In genomic region chr9:27386951-27387350, GRCm38 (mm10) we compare ENCODE assay signal across 24 mouse cellular contexts. TPM values are rescaled to one million over a fixed set of nuclear protein-coding genes. Genes with fewer than 3 reads are reported as not detected.
A peak's percentile ranks its signal among the peaks of the same experiment; 100 is the strongest.
DNase-seq lines count a peak whose midpoint lies in the region; ATAC-seq and TF ChIP-seq lines count a peak whose summit lies in the region.
"Had no signal": no experiment of that assay in that cellular context is flagged by ENCODE, and none has a peak within 500 bp of the region (broad histone marks: within the 10 kb centered on the region; RNA-seq: fewer than 3 reads in every experiment).

No protein-coding gene starts in this region.

- H3K27ac ChIP-seq in left cerebral cortex, adult 2 months = no peak overlapping the region
- H3K27ac ChIP-seq: embryonic facial prominence, embryonic 10.5 days; heart, adult 2 months; heart, embryonic 15.5 days; hindbrain, embryonic 10.5 days; hindbrain, embryonic 14.5 days had no signal

- no peak for ATAC-seq in monocyte, adult 5-6 weeks (replicated peaks; ENCODE audit: insufficient number of reproducible peaks, low FRiP score, low TSS enrichment, poor library complexity, severe bottlenecking)
- ATAC-seq: CD4-positive, CD25-positive, alpha-beta regulatory T cell, adult 4 months; forebrain, postnatal 0 days; intestine, postnatal 0 days had no signal

- TF ChIP-seq CTCF in left cerebral cortex, adult 2 months (IDR thresholded peaks at IDR 0.05) = no peak

- H3K4me3 ChIP-seq in left cerebral cortex, adult 2 months = no peak overlapping the region
- H3K4me3 ChIP-seq: embryonic facial prominence, embryonic 10.5 days; heart, adult 2 months; heart, embryonic 15.5 days; hindbrain, embryonic 10.5 days had no signal

- DNase-seq in left cerebral cortex, postnatal 4 days = peak; percentile 55
- DNase-seq in left cerebral cortex, adult 2 months (ENCODE audit: extremely low spot score in 1 of 2, low spot score in 2 of 2) = no peak
- DNase-seq in cerebellum, adult 18-20 months = peak; percentile 56 to 66
- DNase-seq in cerebellum, adult 9-11 months = peak; percentile 81
- DNase-seq in cerebellum, postnatal 36 days = peak; percentile 59 to 73
- no peak for DNase-seq in yolk sac, embryonic 10.5 days (ENCODE audit: low spot score)
- no peak for DNase-seq in retina, embryonic 14.5 days (ENCODE audit: low spot score)
- DNase-seq: adrenal gland, adult 2 months; adrenal gland, postnatal 25 days; B cell, adult 2 months; forebrain, postnatal 0 days; gastrocnemius, postnatal 14 days; heart, adult 2 months; heart, postnatal 14 days; kidney, adult 8-10 months had no signal

- intact Hi-C loops in left cerebral cortex, postnatal 4 days (cut with DNase I) = no loop called here
- intact Hi-C loops in left cerebral cortex, adult 2 months (cut with DNase I) = no loop called here

RNA-seq across cellular contexts. Expression of gene Spata19, which starts 9.6 kb away (rescaled TPM):
- total RNA-seq in left cerebral cortex, postnatal 4 days (2021) = not detected
- 1 to 10 TPM; 1.2 to 1.4 TPM for total RNA-seq in left cerebral cortex, adult 2 months (2021)
- not detected in 3 replicates for total RNA-seq in monocyte, adult 5-6 weeks (2017)
- total RNA-seq: adrenal gland, adult 2 months; adrenal gland, postnatal 25 days; forebrain, postnatal 0 days; gastrocnemius, adult 18-20 months; gastrocnemius, postnatal 14 days; heart, adult 2 months; heart, postnatal 14 days; MEL had no signal

Comparison
In these comparisons a context has a peak if more than half of its experiments do, and no peak if none do; other contexts are left out.
1. DNase-seq: peak in left cerebral cortex, postnatal 4 days (single experiment), cerebellum, adult 18-20 months (2 of 2), cerebellum, adult 9-11 months (single experiment) and cerebellum, postnatal 36 days (2 of 2); none in left cerebral cortex, adult 2 months (0 of 2), yolk sac, embryonic 10.5 days (single experiment) and retina, embryonic 14.5 days (single experiment).